Mouse (Mus musculus) hematopoietic stem cell, adult 5-6 weeks (primary cell): ENCODE measurements at regions not wholly inside any gene's neighbourhood (a gene's known extent, or its start where the extent isn't known, plus 50 kb on each side); places are given as distances from the start of the nearest gene placed in this dataset.

Experiments
- ATAC-seq, 2 experiments: fragments of 125-278 bp in 1 of 2; replicated peaks in 1 of 2; 2 replicates each; pipeline ENCODE4 v1.8.0; 2016 to 2017; ENCODE audit warnings: inconsistent platforms in 2 of 2, mild to moderate bottlenecking in 2 of 2, moderate number of reproducible peaks in 2 of 2, low read depth in 1 of 2, moderate TSS enrichment in 1 of 2; ENCODE audit not compliant: low FRiP score in 2 of 2, poor library complexity in 2 of 2, severe bottlenecking in 2 of 2, insufficient read depth in 1 of 2, low TSS enrichment in 1 of 2

- ATAC-seq = no peak
Measured at GRCm38 (mm10) chr2:133336177-133336901, 215.6 kb upstream of the Bmp2 start.

- ATAC-seq = no peak
Measured at GRCm38 (mm10) chr2:133338150-133338549, 213.8 kb upstream of the Bmp2 start.

- ATAC-seq = no peak
Measured at GRCm38 (mm10) chr2:133341352-133341751, 210.6 kb upstream of the Bmp2 start.

- no peak for ATAC-seq
Measured at GRCm38 (mm10) chr2:133345964-133346788, 205.8 kb upstream of the Bmp2 start.

- ATAC-seq = no peak
Measured at GRCm38 (mm10) chr2:133346789-133347424, 205.1 kb upstream of the Bmp2 start.

GRCm38 (mm10) chr2:133351306-133351705, 200.7 kb upstream of the Bmp2 start:
- no peak for ATAC-seq

GRCm38 (mm10) chr2:133352800-133353199, 199.2 kb upstream of the Bmp2 start:
- no peak for ATAC-seq

- ATAC-seq = no peak
Measured at GRCm38 (mm10) chr2:133362693-133363443, 189.1 kb upstream of the Bmp2 start.

- ATAC-seq = no peak
Measured at GRCm38 (mm10) chr2:133371490-133372215, 180.3 kb upstream of the Bmp2 start.

- no peak for ATAC-seq
Measured at GRCm38 (mm10) chr2:133373543-133373942, 178.4 kb upstream of the Bmp2 start.

GRCm38 (mm10) chr2:133381054-133381453, 170.9 kb upstream of the Bmp2 start:
- ATAC-seq = peak in 1 of 2 experiments; percentile 54; a peak in 1 of 4 replicates

GRCm38 (mm10) chr2:133383135-133383920, 168.6 kb upstream of the Bmp2 start:
- ATAC-seq = no peak

- peak; percentile 86 to 88 for ATAC-seq
Measured at GRCm38 (mm10) chr2:133385297-133385696, 166.7 kb upstream of the Bmp2 start.

- ATAC-seq = no peak
Measured at GRCm38 (mm10) chr2:133387349-133387748, 164.6 kb upstream of the Bmp2 start.

GRCm38 (mm10) chr2:133392298-133392697, 159.7 kb upstream of the Bmp2 start:
- ATAC-seq = no peak

GRCm38 (mm10) chr2:133397566-133397965, 154.4 kb upstream of the Bmp2 start:
- ATAC-seq = no peak
